Mouse (Mus musculus): ENCODE measurements around the gene Rapgef1.

- no peak for TF ChIP-seq POLR2A (IDR thresholded peaks at IDR 0.05; ENCODE audit: control insufficient read depth, extremely low read depth, insufficient read depth, low read length, poor library complexity)
- TF ChIP-seq CTCF (IDR thresholded peaks at IDR 0.05; ENCODE audit: borderline replicate concordance, control insufficient read depth, extremely low read depth, insufficient read depth, low read length, poor library complexity): no peak
Observed at GRCm38 (mm10) chr2:29683261-29683999, 63.9 kb downstream of the Rapgef1 start.

Measured in thymus, adult 2 months (tissue).